Mouse (Mus musculus) MEL (cell line): ENCODE data around the gene Kif6. TPM values are rescaled to one million over a fixed set of nuclear protein-coding genes. Genes with fewer than 3 reads are reported as not detected.

ENCODE experiments used
- DNase-seq: peaks from one replicate; pipeline ENCODE4 v3.0.0; 2011; ENCODE audit warnings: low read depth, low spot score
- H3K27ac ChIP-seq: 2 replicates; pipeline ENCODE4 v1.5.1; 2012; ENCODE audit warnings: low read depth, mild to moderate bottlenecking, control low read depth, low read length, moderate library complexity; ENCODE audit not compliant: control insufficient read depth
- H3K27me3 ChIP-seq, 2 experiments: fragments of 150-350 bp in 1 of 2; sonication (generic) in 1 of 2; 2 replicates each; pipeline ENCODE4 v1.6.1; 2012; ENCODE audit warnings: low read length in 2 of 2, mild to moderate bottlenecking in 2 of 2, improper control_type of control experiment in 1 of 2, moderate library complexity in 1 of 2; ENCODE audit not compliant: insufficient read depth in 2 of 2, control insufficient read depth in 1 of 2
- H3K36me3 ChIP-seq, 2 experiments: 2 replicates each; pipeline ENCODE4 v1.6.1; 2012 to 2014; ENCODE audit warnings: low read length in 2 of 2, improper control_type of control experiment in 1 of 2, inconsistent platforms in 1 of 2, mild to moderate bottlenecking in 1 of 2; ENCODE audit not compliant: insufficient read depth in 2 of 2, control insufficient read depth in 1 of 2
- H3K4me1 ChIP-seq, 2 experiments: fragments of 150-350 bp in 1 of 2; sonication (generic) in 1 of 2; 2 replicates each; pipeline ENCODE4 v1.6.1; 2012; ENCODE audit warnings: low read length in 2 of 2, improper control_type of control experiment in 1 of 2, mild to moderate bottlenecking in 1 of 2; ENCODE audit not compliant: insufficient read depth in 2 of 2, control insufficient read depth in 1 of 2
- H3K4me3 ChIP-seq, 2 experiments: fragments of 150-350 bp in 1 of 2; sonication (generic) in 1 of 2; 2 replicates each; pipeline ENCODE4 v1.5.1; 2012; ENCODE audit warnings: low read depth in 2 of 2, low read length in 2 of 2, mild to moderate bottlenecking in 2 of 2, moderate library complexity in 2 of 2, control low read depth in 1 of 2, improper control_type of control experiment in 1 of 2; ENCODE audit not compliant: control insufficient read depth in 1 of 2, insufficient read depth in 1 of 2
- H3K79me2 ChIP-seq: 2 replicates; pipeline ENCODE4 v1.6.1; 2012; ENCODE audit warnings: mild to moderate bottlenecking, low read length, moderate library complexity; ENCODE audit not compliant: control insufficient read depth, poor library complexity, insufficient read depth
- H3K9ac ChIP-seq: 2 replicates; pipeline ENCODE4 v1.6.1; 2012; ENCODE audit warnings: low read depth, mild to moderate bottlenecking, control low read depth, low read length, moderate library complexity; ENCODE audit not compliant: control insufficient read depth, poor library complexity, severe bottlenecking
- H3K9me3 ChIP-seq: fragments of 150-350 bp; sonication (generic); replicated peaks from 2 replicates; pipeline ENCODE4 v1.6.1; 2012; ENCODE audit warnings: mild to moderate bottlenecking, low read length, improper control_type of control experiment, moderate library complexity; ENCODE audit not compliant: insufficient read depth
- CHD2 ChIP-seq: IDR thresholded peaks from 2 replicates; pipeline ENCODE4 v1.6.1; 2011; ENCODE audit warnings: low read length, improper control_type of control experiment
- CTCF ChIP-seq, 3 experiments: IDR thresholded peaks in 2 of 3; conservative IDR thresholded peaks in 1 of 3; 2 replicates each; pipeline ENCODE4 v1.5.1; 2011 to 2012; ENCODE audit warnings: low read length in 3 of 3, low read depth in 2 of 3, mild to moderate bottlenecking in 2 of 3, improper control_type of control experiment in 1 of 3, inconsistent platforms in 1 of 3, mixed read lengths in 1 of 3, moderate library complexity in 1 of 3; ENCODE audit not compliant: control insufficient read depth in 1 of 3, insufficient read depth in 1 of 3, poor library complexity in 1 of 3, severe bottlenecking in 1 of 3
- ELF1 ChIP-seq: IDR thresholded peaks from 2 replicates; pipeline ENCODE4 v1.6.1; 2014; ENCODE audit warnings: low read depth, mild to moderate bottlenecking, inconsistent platforms, low read length, improper control_type of control experiment, moderate library complexity
- EP300 ChIP-seq, 2 experiments: IDR thresholded peaks; 2 replicates each; pipeline ENCODE4 v1.6.1; 2011; ENCODE audit warnings: improper control_type of control experiment in 2 of 2, low read length in 2 of 2, low read depth in 1 of 2, mild to moderate bottlenecking in 1 of 2
- ETS1 ChIP-seq: IDR thresholded peaks from 2 replicates; pipeline ENCODE4 v1.6.1; 2012; ENCODE audit warnings: low read depth, mild to moderate bottlenecking, inconsistent platforms, low read length, improper control_type of control experiment, moderate library complexity
- HCFC1 ChIP-seq: IDR thresholded peaks from 2 replicates; pipeline ENCODE4 v1.6.1; 2012; ENCODE audit warnings: low read depth, mild to moderate bottlenecking, inconsistent platforms, low read length, improper control_type of control experiment, moderate library complexity
- JUND ChIP-seq: IDR thresholded peaks from 2 replicates; pipeline ENCODE4 v1.6.1; 2011; ENCODE audit warnings: low read depth, mild to moderate bottlenecking, improper control_type of control experiment, low read length
- KAT2A ChIP-seq: conservative IDR thresholded peaks from 2 replicates; pipeline ENCODE4 v1.6.1; 2012; ENCODE audit warnings: low read depth, low read length, improper control_type of control experiment, inconsistent platforms
- MXI1 ChIP-seq: IDR thresholded peaks from 2 replicates; pipeline ENCODE4 v1.6.1; 2011; ENCODE audit warnings: mild to moderate bottlenecking, low read depth, low read length, improper control_type of control experiment
- POLR2AphosphoS5 ChIP-seq: IDR thresholded peaks from 2 replicates; pipeline ENCODE4 v1.6.1; 2012; ENCODE audit warnings: low read depth, borderline replicate concordance, mild to moderate bottlenecking, inconsistent platforms, low read length, moderate library complexity, mixed read lengths
- RCOR1 ChIP-seq: IDR thresholded peaks from 2 replicates; pipeline ENCODE4 v1.6.1; 2012; ENCODE audit warnings: low read depth, mild to moderate bottlenecking, inconsistent platforms, low read length, improper control_type of control experiment
- SMC3 ChIP-seq: IDR thresholded peaks from 2 replicates; pipeline ENCODE4 v1.6.1; 2011; ENCODE audit warnings: low read depth, low read length, improper control_type of control experiment
- TBP ChIP-seq: IDR thresholded peaks from 2 replicates; pipeline ENCODE4 v1.8.0; 2011; ENCODE audit warnings: low read depth, low read length, improper control_type of control experiment
- TCF12 ChIP-seq: IDR thresholded peaks from 2 replicates; pipeline ENCODE4 v1.6.1; 2014; ENCODE audit warnings: low read depth, mild to moderate bottlenecking, inconsistent platforms, low read length, improper control_type of control experiment, moderate library complexity
- USF2 ChIP-seq, 2 experiments: IDR thresholded peaks; 2 replicates each; pipeline ENCODE4 v1.6.1; 2011 to 2012; ENCODE audit warnings: improper control_type of control experiment in 2 of 2, low read length in 2 of 2, borderline replicate concordance in 1 of 2, inconsistent platforms in 1 of 2, low read depth in 1 of 2, mild to moderate bottlenecking in 1 of 2; ENCODE audit not compliant: insufficient read depth in 1 of 2
- ZNF384 ChIP-seq: IDR thresholded peaks from 2 replicates; pipeline ENCODE4 v1.6.1; 2012; ENCODE audit warnings: low read depth, mild to moderate bottlenecking, inconsistent platforms, low read length, improper control_type of control experiment
- polyA plus RNA-seq, 2 experiments: library from polyadenylated mRNA; stranded (reverse) in 1 of 2; unstranded in 1 of 2; fragments of >175 nt in 1 of 2; fragments of >200 nt in 1 of 2; gene quantifications; 2 replicates each; pipeline versions ENCODE4 v1.2.1 to v1.2.4; 2012; ENCODE audit warnings: low replicate concordance in 2 of 2, low read depth in 1 of 2; ENCODE audit not compliant: insufficient read length in 2 of 2, insufficient read depth in 1 of 2, missing spikeins in 1 of 2
- total RNA-seq: library from RNA; depleted of rRNA; stranded (reverse); fragments of 300-350 nt; gene quantifications from 2 replicates; pipeline ENCODE4 v1.2.3, GENCODE M21; 2012

Kif6 gene
- total and polyA plus RNA-seq, 3 experiments = not detected

DNA sequence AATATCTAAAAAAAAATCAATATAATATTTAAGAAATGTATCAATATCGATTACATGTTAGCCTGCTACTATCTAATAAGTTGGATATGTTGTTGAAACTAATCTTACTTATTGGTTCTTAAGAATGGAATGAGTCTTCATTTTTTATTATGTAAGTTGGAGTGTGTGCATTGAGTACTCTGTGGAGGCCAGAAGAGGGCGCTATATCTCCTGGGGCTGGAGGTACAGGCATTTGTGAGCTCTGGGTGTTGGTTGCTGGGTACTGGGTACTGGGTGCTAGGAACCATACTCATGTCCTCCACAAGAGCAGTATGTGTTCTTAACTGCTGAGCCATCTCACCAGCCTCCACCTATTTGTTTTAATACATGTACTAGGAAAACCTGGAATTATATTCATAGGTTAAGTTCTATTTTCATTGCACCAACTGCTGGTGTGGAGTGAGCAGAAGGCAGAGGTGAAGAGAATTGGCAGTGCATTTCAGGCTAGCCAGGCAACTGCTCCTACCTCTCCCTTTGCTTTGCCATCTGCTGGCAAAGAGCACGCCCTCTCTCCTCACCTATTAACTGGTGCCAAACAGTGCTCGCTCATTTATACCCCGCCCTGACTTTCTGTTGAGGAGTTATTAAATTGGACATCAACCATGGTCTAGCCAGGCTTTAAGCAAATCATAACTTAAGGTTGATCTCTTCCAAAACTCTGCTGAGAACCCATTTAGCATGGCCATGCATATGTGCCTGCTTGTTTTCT is 199.1 kb downstream of the Kif6 start:
- TF ChIP-seq KAT2A = no peak
- 0 out of 6 replicates have a peak, but pooled peaks of 2 of the 3 experiments have one; percentile 7 to 12 for TF ChIP-seq CTCF (IDR thresholded peaks at IDR 0.05 in 2 of 3, conservative IDR thresholded peaks at IDR 0.05 in 1 of 3; ENCODE audit: control insufficient read depth in 1 of 3, insufficient read depth in 1 of 3, low read depth in 2 of 3, low read length in 3 of 3, poor library complexity in 1 of 3, severe bottlenecking in 1 of 3)
- Histone ChIP-seq H3K4me3 (no peak overlapping the region), H3K36me3 (no peaks in the 10 kb centered on the region), H3K4me1 (no peaks in the 10 kb centered on the region), H3K27me3 (no peaks in the 10 kb centered on the region), H3K79me2 (no peaks in the 10 kb centered on the region), H3K27ac (no peak overlapping the region), H3K9me3 (no peaks in the 10 kb centered on the region), H3K9ac (no peak overlapping the region)
- DNase-seq = no peak

DNA sequence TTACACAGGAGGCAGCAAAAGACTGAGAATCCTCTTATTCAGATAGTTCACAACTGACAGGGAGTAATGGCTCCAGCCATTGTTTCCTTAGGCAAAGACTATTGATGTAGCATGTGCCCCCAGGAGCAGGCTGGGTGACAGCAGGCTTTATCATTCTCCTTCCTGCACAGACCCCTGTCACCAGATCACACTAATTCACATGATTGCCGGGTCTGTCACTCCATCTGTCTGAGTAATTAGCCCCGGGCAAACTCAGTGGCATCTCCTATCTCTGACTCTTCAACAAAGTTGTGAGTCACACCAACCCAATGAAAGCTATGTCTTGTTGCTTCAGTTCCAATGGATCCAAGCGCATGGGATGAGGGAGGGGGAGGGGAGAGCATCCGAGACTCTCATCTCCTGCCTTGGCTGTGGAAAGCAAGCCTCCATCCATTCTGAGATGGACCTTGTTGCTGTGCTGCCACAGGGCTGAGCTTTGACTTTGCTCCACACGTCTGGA is 201.2 kb downstream of the Kif6 start:
- H3K27me3 ChIP-seq = no peaks in the 10 kb centered on the region
- no peaks in the 10 kb centered on the region for H3K79me2 ChIP-seq
- H3K9ac ChIP-seq = no peak overlapping the region
- H3K27ac ChIP-seq = no peak overlapping the region
- H3K36me3 ChIP-seq = no peaks in the 10 kb centered on the region
- H3K9me3 ChIP-seq = no peaks in the 10 kb centered on the region
- DNase-seq = no peak
- no peak for TF ChIP-seq SMC3
- no peak for TF ChIP-seq POLR2AphosphoS5
- no peak for TF ChIP-seq CHD2
- TF ChIP-seq RCOR1 = no peak
- no peak for TF ChIP-seq ZNF384
- no peak for TF ChIP-seq HCFC1
- TF ChIP-seq EP300 (IDR thresholded peaks at IDR 0.05; ENCODE audit: low read depth in 1 of 2, low read length in 2 of 2) = no peak
- TF ChIP-seq JUND = no peak
- TF ChIP-seq TBP = no peak
- no peak for TF ChIP-seq USF2 (IDR thresholded peaks at IDR 0.05; ENCODE audit: borderline replicate concordance in 1 of 2, insufficient read depth in 1 of 2, low read depth in 1 of 2, low read length in 2 of 2)
- no peak for TF ChIP-seq TCF12
- TF ChIP-seq, all 39 proteins: peak for 0
- H3K4me1 ChIP-seq = no peaks in the 10 kb centered on the region
- H3K4me3 ChIP-seq = no peak overlapping the region

DNA sequence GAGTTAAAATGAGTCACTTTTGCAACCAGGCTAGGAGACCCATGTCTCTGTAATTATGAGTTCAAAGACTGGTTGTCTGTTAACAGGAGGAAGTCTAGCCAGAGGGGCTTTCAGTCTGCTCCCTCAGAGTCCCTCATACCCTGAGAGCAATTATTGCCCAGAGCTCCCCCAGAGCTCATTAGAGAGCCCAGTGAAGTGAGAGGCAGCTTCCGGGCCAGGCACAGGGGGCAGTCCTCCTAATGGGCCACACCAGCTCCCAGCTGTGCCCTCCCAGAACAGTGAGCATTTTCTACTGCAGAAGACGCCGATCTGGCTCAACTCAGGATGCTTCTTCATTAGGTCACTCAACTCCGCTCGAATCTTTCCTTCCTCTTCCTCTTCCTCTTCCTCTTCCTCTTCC is 201.8 kb downstream of the Kif6 start:
- Histone ChIP-seq H3K9me3 (no peaks in the 10 kb centered on the region), H3K27ac (no peak overlapping the region), H3K9ac (no peak overlapping the region), H3K27me3 (no peaks in the 10 kb centered on the region), H3K4me1 (no peaks in the 10 kb centered on the region), H3K36me3 (no peaks in the 10 kb centered on the region), H3K79me2 (no peaks in the 10 kb centered on the region), H3K4me3 (no peak overlapping the region)
- no peak for DNase-seq
- TF ChIP-seq ETS1 (no peak), MXI1 (no peak), RCOR1 (no peak), EP300 (IDR thresholded peaks at IDR 0.05; ENCODE audit: low read depth in 1 of 2, low read length in 2 of 2) (no peak), ELF1 (no peak), TCF12 (no peak)
